Mouse (Mus musculus) hematopoietic multipotent progenitor cell, adult 10-12 weeks (in vitro differentiated cells): Measurements from ENCODE around the gene Letmd1. TPM values are rescaled to one million over a fixed set of nuclear protein-coding genes. Genes with fewer than 3 reads are reported as not detected.

Experiments
- polyA plus RNA-seq: library from polyadenylated mRNA; stranded (reverse); fragments of >175 nt; gene quantifications from 2 replicates; pipeline ENCODE4 v1.2.3, GENCODE M21; 2012; ENCODE audit warnings: low replicate concordance

Gene Letmd1
- polyA plus RNA-seq, result 13.1 and 38.6 TPM in 2 replicates

DNA sequence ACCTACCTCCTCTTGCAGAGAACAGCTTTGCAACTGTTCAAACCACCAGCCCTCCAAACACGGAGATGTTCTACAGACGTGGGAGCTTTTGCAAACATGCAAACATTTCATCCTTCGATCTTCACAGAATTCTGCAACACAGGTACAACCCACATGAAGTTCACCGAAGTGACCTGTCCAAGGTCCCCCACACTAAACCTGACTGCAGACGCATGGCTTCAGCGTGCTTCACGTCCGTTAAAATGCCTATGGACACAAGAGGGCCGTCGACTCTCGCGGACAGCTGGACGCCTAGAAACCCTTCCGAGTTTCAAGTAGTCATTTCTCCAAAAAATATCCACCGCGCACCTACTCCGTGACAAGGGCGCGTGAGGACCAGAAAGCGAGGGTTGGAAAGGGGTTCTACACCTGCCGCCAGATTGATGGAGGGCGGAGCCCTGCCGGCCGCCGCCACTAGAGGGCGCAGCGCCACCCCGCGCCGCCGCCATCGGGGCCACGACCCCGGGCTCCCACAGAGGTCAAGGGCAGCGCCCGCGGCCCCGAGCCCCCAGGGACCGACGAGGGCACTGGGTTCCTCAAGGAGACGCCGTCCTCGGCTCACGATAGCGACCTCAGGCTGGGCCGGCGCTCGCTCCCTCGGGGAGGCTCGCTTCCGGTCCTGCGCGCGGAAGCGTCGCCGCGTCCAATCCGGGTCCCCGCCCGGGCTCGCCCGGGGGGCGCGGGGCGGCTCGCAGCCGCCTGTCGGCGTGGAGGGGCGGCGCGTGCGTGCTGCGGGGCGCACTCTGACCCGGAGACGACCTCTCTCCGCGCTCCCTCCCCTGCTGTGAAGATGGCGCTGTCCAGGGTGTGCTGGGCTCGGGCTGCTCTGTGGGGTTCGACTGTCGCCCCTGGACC lies at the start of gene Letmd1:
Gene Letmd1, plus strand, starts transcription at position 729 of the 894 bp plus-strand sequence.

DNA sequence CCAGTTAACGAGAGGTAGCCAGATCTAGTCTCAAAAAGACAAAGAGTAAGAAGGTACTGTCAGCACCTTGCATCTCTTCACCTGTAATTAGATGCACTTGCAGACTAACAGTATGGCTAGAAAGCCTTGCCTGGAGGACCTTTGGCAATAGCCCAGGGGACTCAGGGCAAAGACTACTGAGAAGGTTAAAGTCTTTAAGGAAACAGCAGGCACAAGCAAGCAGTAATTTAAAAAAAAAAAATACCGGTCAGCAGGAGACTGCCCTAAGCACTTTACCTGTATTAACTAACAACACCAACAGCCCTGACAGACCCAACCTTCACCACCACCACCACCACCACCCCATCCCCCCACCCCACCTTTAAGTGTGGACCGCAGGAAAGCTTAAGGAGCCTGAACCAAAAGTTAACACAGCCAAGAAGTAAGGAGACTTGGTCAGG lies 47.0 kb upstream of the Letmd1 start, which contains the start of gene Gm5475:
Gene Gm5475, plus strand, starts transcription at position 390 of the 440 bp plus-strand sequence.

DNA sequence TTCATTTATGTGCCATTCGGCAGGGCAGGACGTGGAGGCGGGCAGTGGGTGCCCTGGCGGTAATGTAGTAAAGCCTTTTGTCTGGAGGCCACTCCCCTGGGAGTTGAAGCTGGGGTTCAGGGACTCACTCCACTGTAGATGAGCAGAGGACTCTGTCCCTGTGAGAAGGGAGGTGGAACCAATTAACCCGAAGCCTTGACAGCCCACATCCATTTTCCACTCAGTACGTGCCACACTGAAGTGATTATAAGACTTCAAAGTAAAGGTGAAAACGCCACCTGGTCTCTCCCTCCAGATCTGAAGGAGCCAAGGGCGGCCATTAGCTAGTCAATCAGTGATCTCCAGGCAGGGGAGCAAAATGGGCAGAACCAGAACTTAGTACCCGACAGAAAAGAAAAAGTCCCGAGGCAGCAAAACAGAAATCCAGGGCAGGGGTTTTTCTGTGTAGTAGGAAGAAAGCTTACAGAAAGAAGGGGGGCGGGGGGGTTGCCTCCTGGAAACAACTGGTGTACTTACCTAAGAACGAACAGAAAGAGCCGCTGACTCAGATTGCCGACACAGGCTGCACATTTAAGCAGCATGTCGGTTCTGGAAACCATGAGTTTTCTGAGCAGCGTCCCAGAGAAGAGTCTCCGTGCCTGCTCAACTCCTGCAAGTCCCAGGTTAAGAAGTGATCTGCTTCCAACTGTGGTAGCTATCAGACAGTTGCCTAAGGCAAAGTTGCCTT lies 44.3 kb upstream of the Letmd1 start, which contains the start of gene Slc11a2:
Gene Slc11a2, minus strand, starts transcription at position 677 of the 727 bp plus-strand sequence.

DNA sequence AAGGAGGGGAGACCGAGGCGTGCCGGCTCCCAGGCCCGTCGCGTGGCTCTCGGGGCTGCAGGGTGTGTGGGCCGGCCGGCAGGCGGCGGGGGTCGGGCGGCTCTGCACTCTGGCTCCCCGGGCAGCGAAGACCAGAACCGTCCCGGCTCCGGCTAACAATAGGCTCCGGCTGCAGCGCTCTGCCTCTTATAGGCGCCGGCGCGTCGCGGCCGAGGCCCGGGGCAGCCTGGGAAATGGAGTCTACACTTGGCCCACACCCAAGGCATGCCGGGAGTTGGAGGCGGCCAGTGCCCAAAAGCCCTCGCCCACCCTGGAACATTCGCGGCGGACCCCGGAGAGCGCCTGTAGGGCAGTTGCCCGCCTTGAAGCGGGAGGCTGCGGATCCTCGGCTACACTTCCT lies 26.3 kb downstream of the Letmd1 start, which contains the start of gene Csrnp2:
Gene Csrnp2, minus strand, starts transcription at position 387 of the 400 bp plus-strand sequence.

Other genes with a start within 250 kb of the Letmd1 start
- 32.7 and 55.2 TPM in 2 replicates for gene Atf1, start 241.2 kb upstream of the Letmd1 start, polyA plus RNA-seq
- gene Tmprss12, start 188.2 kb upstream of the Letmd1 start, polyA plus RNA-seq, result not detected in 2 replicates
- 31.8 and 54.7 TPM in 2 replicates for gene Mettl7a1, start 164.9 kb upstream of the Letmd1 start, polyA plus RNA-seq
- not detected in 2 replicates for gene Mettl7a3, start 134.1 kb upstream of the Letmd1 start, polyA plus RNA-seq
- not detected in 2 replicates for gene Methig1, start 115.9 kb upstream of the Letmd1 start, polyA plus RNA-seq
- gene Mettl7a2, start 115.8 kb upstream of the Letmd1 start, polyA plus RNA-seq, result not detected in 2 replicates
- gene Higd1c, start 104.5 kb upstream of the Letmd1 start, polyA plus RNA-seq, result not detected in 2 replicates
- 0.05 TPM in 1 of 2 replicates, not detected in the other for gene Gm5475, start 46.9 kb upstream of the Letmd1 start, polyA plus RNA-seq
- 2.2 and 3.5 TPM in 2 replicates for gene Slc11a2, start 44.0 kb upstream of the Letmd1 start, polyA plus RNA-seq
- gene Csrnp2, start 26.5 kb downstream of the Letmd1 start, polyA plus RNA-seq, result 1.7 and 2.5 TPM in 2 replicates
- 3.1 and 3.6 TPM in 2 replicates for gene Tfcp2, start 83.0 kb downstream of the Letmd1 start, polyA plus RNA-seq
- gene Pou6f1, start 131.0 kb downstream of the Letmd1 start, polyA plus RNA-seq, result 86.9 and 151 TPM in 2 replicates
- gene Dazap2, start 146.3 kb downstream of the Letmd1 start, polyA plus RNA-seq, result 74.0 and 97.2 TPM in 2 replicates
- gene Smagp, start 167.9 kb downstream of the Letmd1 start, polyA plus RNA-seq, result 75.2 and 110 TPM in 2 replicates
- 262 and 665 TPM in 2 replicates for gene Bin2, start 200.5 kb downstream of the Letmd1 start, polyA plus RNA-seq
- 2.7 and 9.4 TPM in 2 replicates for gene Cela1, start 218.9 kb downstream of the Letmd1 start, polyA plus RNA-seq